ENCODE assay signal across 8 mouse cellular contexts in genomic region chr1:64532589-64533470, GRCm38 (mm10). TPM values are rescaled to one million over a fixed set of nuclear protein-coding genes. Genes with fewer than 3 reads are reported as not detected.
DNase-seq lines count a peak whose midpoint lies in the region; ATAC-seq lines count a peak whose summit lies in the region.

Creb1 (plus strand) TSS chr1:64532645.

- peak; percentile 71 for ATAC-seq in megakaryocyte progenitor cell, adult 5-6 weeks (replicated peaks; ENCODE audit: poor library complexity)

- peak; percentile 96 for DNase-seq in adipocyte (ENCODE audit: low spot score)
- DNase-seq in embryo, embryonic 10 days (ENCODE audit: low spot score), result peak; percentile 97
- peak; percentile 99 for DNase-seq in gastrocnemius, postnatal 10 days
- peak; percentile 97 for DNase-seq in induced T-regulatory cell, adult 2 months (ENCODE audit: low read depth)
- peak; percentile 97 to 98 for DNase-seq in left cerebral cortex, adult 9 months (ENCODE audit: low spot score in 2 of 2)
- peak; percentile 100 for DNase-seq in right cerebral cortex, postnatal 14 days
- peak; percentile 97 to 98 for DNase-seq in urinary bladder, postnatal 36 days (ENCODE audit: low spot score in 2 of 2)

RNA-seq across cellular contexts. Expression of gene Creb1, which starts in this region (rescaled TPM):
- 10 to 100 TPM; 23.5 to 33.6 TPM for total RNA-seq in gastrocnemius, postnatal 10 days (2021)
- 67.4 and 77.9 TPM in 2 replicates for total RNA-seq in megakaryocyte progenitor cell, adult 5-6 weeks (2015)
- 65.6 and 69.7 TPM in 2 replicates for total RNA-seq in megakaryocyte progenitor cell, adult 5-6 weeks (2017)

Comparison
In these comparisons a context has a peak if more than half of its experiments do, and no peak if none do; other contexts are left out.
1. Peak in every context shown above with its lines: DNase-seq and ATAC-seq.